Mouse (Mus musculus): ENCODE data around the gene Def6. TPM values are rescaled to one million over a fixed set of nuclear protein-coding genes. Genes with fewer than 3 reads are reported as not detected.

Gene Def6
- 10 to 100 TPM; 30.3 to 34.6 TPM for polyA plus RNA-seq (2017; shearing (Covaris generic))

GRCm38 (mm10) chr17:28207591-28208313, at the start of gene Def6:
Gene Def6, plus strand, starts transcription at chr17:28207778.
- peak; percentile 73 for ATAC-seq

- ATAC-seq, result no peak
These were observed 47.2 kb upstream of the Def6 start for GRCm38 (mm10) chr17:28160361-28160760.

GRCm38 (mm10) chr17:28161310-28161881, 46.2 kb upstream of the Def6 start:
- ATAC-seq, result no peak

GRCm38 (mm10) chr17:28163666-28164065, 43.9 kb upstream of the Def6 start:
- ATAC-seq, result peak; percentile 72

- ATAC-seq, result no peak
These were observed 36.9 kb upstream of the Def6 start for GRCm38 (mm10) chr17:28170460-28171305.

- no peak for ATAC-seq
These were observed 34.9 kb upstream of the Def6 start for GRCm38 (mm10) chr17:28172690-28173089.

GRCm38 (mm10) chr17:28176775-28177539, 30.6 kb upstream of the Def6 start, which contains the start of gene Zfp523:
Gene Zfp523, plus strand, starts transcription at chr17:28177129.
- ATAC-seq, result peak; percentile 88

- ATAC-seq, result no peak
These were observed 30.0 kb upstream of the Def6 start for GRCm38 (mm10) chr17:28177540-28178046.

- no peak for ATAC-seq
These were observed 27.2 kb upstream of the Def6 start for GRCm38 (mm10) chr17:28180331-28180730.

- ATAC-seq, result no peak
These were observed 26.6 kb upstream of the Def6 start for GRCm38 (mm10) chr17:28180783-28181544.

GRCm38 (mm10) chr17:28184971-28185638, 22.5 kb upstream of the Def6 start:
- ATAC-seq, result no peak

GRCm38 (mm10) chr17:28188313-28188712, 19.3 kb upstream of the Def6 start:
- no peak for ATAC-seq

- no peak for ATAC-seq
These were observed 14.8 kb upstream of the Def6 start for GRCm38 (mm10) chr17:28192754-28193153.

GRCm38 (mm10) chr17:28193559-28193958, 14.0 kb upstream of the Def6 start:
- no peak for ATAC-seq

GRCm38 (mm10) chr17:28195033-28195432, 12.5 kb upstream of the Def6 start:
- ATAC-seq, result no peak

- no peak for ATAC-seq
These were observed 9.9 kb upstream of the Def6 start for GRCm38 (mm10) chr17:28197646-28198045.

- no peak for ATAC-seq
These were observed 5.6 kb upstream of the Def6 start for GRCm38 (mm10) chr17:28201982-28202381.

GRCm38 (mm10) chr17:28204052-28204720, 3.4 kb upstream of the Def6 start:
- ATAC-seq, result no peak

GRCm38 (mm10) chr17:28205443-28205842, 2.1 kb upstream of the Def6 start:
- no peak for ATAC-seq

- no peak for ATAC-seq
These were observed 486 bp upstream of the Def6 start for GRCm38 (mm10) chr17:28207092-28207491.

GRCm38 (mm10) chr17:28208314-28208612, 685 bp downstream of the Def6 start:
- ATAC-seq, result no peak

Measured in CD4-positive, CD25-positive, alpha-beta regulatory T cell, adult 4 months (primary cell).